Mouse (Mus musculus) c-Kit-positive CD71-positive TER-119-negative erythroid progenitor cells, embryonic 14.5 days (primary cell): Measurements from ENCODE around the gene Hspa8.

Source experiments
- DNase-seq: peaks from one replicate; pipeline ENCODE4 v3.0.0-alpha.2; 2013; ENCODE audit warnings: low read depth

Hspa8 gene

GRCm38 (mm10) chr9:40808907-40809280 is 8.1 kb downstream of the Hspa8 start:
- DNase-seq, result no peak

DNA sequence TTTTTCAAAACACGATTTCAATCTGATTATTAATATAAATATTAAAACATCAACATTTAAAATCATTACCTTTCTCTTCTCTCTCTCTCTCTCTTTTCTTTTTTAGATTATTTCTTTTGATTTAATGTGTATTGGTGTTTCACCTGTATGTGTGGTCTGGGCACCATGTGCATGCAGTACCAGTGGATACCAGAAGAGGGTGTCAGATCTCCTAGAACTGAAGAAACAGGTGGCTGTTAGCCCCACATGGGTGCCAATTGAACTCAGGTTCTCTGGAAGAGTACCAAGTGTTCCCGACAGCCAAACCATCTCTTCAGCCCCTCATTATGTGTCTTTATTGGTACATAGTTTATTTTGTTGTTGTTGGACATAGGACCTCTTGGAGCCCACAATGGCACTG is 11.1 kb downstream of the Hspa8 start:
- no peak for DNase-seq

- no peak for DNase-seq
Observed at GRCm38 (mm10) chr9:40814060-40814459, 13.3 kb downstream of the Hspa8 start.

DNA sequence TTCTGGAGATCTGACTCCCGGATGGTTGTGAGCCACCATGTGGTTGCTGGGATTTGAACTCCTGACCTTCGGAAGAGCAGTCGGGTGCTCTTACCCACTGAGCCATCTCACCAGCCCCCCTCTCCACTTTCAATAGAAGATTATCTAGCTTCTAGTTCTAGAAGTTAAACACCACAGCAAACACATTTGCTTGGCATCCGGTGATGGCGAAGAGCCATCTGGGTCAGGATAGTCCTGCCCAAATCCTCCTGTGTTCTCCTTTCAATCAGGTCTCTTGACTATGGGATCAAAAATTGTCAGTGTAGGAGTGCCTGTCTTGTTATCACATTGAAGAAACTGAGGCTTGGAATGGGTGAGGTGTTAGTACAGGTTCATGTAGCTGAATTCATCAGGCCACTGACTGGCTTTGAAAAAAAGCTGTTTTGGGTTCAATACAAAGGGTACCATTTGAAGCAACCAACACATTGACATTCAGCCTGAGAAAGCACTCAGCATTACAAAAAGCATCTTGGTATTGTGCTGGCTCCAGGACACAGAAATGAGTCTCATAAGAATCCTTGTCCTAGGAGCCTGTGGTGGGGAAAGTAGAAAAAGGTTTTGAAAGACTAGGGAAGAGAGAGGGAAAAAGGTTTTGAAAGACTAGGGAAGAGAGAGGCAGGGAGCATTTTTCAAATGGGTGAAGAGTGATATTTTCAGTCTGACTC is 16.7 kb downstream of the Hspa8 start:
- no peak for DNase-seq

DNA sequence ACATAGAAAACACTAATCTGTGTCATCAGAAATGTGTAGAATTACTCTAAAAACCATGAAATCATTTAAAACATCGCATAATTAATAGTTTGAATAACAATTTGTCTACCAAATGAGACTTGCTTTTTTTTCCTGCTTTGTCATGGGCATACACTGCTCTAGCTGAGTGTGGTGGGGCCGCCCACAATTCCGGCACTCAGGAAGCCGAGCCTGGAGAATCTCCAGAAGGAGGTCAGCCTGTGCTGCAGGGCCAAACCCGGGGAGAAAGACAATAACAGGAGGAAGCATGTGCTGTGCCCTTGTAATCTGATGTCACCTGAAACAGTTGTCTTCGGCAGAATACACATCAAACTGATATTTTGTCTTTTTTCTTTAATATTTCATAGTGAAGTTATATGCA is 24.8 kb downstream of the Hspa8 start:
- DNase-seq, result no peak

DNA sequence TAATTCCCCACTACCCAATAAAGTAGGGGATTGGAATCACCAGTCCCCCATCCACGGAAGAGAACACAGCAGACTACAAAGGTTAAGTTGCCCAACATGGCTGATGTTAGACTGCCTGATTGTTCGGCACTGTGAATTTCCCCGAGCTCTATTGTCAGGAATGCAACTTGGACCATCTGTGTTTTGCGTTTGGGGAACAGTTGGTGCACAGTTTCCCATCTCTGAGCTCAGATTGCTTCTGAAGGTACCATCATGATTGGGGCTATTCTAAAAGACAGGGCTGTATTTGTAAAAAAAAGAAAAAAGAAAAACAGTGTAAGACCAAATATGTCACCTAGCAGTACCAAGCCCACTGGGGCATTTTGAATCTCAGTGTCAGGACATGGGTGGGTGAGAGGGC is 26.6 kb downstream of the Hspa8 start:
- DNase-seq, result no peak

- DNase-seq, result peak; percentile 29
Observed at GRCm38 (mm10) chr9:40834569-40834968, 33.8 kb downstream of the Hspa8 start.

- no peak for DNase-seq
Observed at GRCm38 (mm10) chr9:40836681-40837080, 35.9 kb downstream of the Hspa8 start.

DNA sequence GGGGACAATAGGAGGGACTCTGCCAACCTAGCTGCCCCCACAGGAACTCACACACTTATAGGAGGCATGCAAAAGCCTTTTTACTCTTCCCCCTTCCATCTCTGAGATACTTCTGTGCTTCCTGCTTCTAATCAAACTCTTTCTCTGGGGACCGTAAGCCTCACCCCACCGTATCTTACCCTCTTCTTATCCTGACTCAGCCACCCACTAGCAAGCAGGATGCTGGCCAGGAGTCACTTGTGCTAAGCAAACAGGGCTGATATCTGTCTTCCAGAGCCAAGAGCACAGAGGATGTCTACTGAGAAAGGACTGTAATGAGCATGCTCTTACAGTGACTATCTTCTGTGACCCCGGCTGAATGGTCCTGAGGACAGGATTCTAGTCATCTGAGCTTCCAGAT is 38.9 kb downstream of the Hspa8 start:
- no peak for DNase-seq

- DNase-seq, result no peak
Observed at GRCm38 (mm10) chr9:40851515-40851914, 50.7 kb downstream of the Hspa8 start.

GRCm38 (mm10) chr9:40858461-40859160 is 57.8 kb downstream of the Hspa8 start:
- DNase-seq, result no peak

DNA sequence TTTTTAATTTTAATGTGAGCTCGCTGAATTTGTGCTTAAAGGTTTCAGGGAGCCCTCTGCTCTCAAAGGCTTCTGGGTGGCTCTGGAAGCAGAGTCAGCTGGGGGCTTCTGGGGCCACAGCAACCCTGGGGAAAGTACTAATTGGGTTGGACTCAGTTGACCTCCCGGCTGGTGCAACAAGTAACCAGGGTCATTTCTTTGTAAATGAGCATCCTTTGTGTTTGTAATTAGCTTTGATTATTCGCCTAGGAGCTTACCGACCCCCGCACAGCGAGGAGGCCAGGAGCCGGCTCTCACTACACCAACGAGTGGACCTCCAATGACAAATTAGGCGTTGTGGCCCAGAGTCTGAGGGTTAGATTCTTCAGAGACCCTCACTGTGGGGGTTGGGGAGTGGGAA is 58.4 kb downstream of the Hspa8 start:
- no peak for DNase-seq
